Mouse (Mus musculus) kidney, adult 2 months (tissue): ENCODE results near the gene Ccdc3.

Experiments used
- CTCF ChIP-seq: fragments of 200-500 bp; conservative IDR thresholded peaks from 2 replicates; pipeline ENCODE4 v1.5.1; 2011; ENCODE audit warnings: low read depth, mild to moderate bottlenecking, control low read depth, low read length, moderate library complexity, mixed read lengths; ENCODE audit not compliant: insufficient read depth, insufficient read length
- POLR2A ChIP-seq: fragments of 200-500 bp; IDR thresholded peaks from one replicate; pipeline ENCODE4 v1.6.1; 2011; ENCODE audit warnings: low read depth, low read length, control low read depth

DNA sequence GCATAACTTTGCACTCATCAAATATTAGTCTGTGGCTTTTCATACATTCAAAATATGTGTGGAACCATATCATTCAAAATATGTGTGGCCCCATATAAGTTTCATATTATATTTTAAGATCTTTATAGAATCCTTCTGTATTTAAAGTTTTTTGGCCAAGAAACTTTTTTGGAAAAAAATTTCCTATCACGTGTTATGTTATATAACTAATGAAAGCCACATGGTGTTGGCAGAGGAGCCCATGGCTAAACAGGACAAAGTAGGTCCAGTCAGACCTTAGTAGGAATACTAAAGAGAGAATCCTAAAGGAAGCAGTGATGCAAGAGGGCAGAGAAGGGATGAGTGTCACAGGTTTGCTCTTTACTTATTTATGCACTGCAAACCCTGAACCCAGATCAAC, 65.6 kb downstream of the Ccdc3 start:
- no peak for TF ChIP-seq CTCF
- no peak for TF ChIP-seq POLR2A
